8 mouse cellular contexts compared by ENCODE assay signal in the genomic region with DNA sequence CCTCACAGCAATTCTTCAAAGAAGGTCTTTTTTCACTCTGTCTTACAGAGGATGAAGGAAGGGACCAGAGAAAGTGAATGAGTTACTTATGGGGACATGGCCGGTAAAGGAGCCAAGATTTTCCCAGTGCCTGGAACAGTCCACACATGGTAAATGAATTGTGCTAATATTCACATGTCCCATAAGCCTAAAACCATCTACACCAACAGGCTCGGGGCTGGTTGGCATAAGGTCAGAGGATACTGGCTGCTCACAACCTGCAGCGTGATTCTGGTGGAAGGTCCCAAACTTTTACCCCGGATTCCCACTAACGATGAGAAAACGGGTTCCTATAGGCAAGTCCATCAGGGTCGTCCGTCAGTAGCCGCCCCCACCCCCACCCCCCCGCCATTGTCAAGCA. TPM values are rescaled to one million over a fixed set of nuclear protein-coding genes. Genes with fewer than 3 reads are reported as not detected.
DNase-seq lines count a peak whose midpoint lies in the region; ATAC-seq and TF ChIP-seq lines count a peak whose summit lies in the region.

No protein-coding gene starts in this region.

- H3K27me3 ChIP-seq in heart, postnatal 0 days (ENCODE audit: control insufficient read depth, insufficient read depth, low read length) = no peaks in the 10 kb centered on the region
- H3K27me3 ChIP-seq in embryonic facial prominence, embryonic 10.5 days (replicated peaks; ENCODE audit: low read depth, poor library complexity, severe bottlenecking) = peaks cover 4% of the 10 kb centered on the region; the same call in 1 of the 2 replicates
- H3K27me3 ChIP-seq in hindbrain, embryonic 12.5 days = no peaks in the 10 kb centered on the region
- no peaks in the 10 kb centered on the region for H3K27me3 ChIP-seq in midbrain, embryonic 11.5 days (ENCODE audit: control insufficient read depth, insufficient read depth, low read length)

- no peak for TF ChIP-seq CTCF in heart, postnatal 0 days (IDR thresholded peaks at IDR 0.05; ENCODE audit: low read depth)

- H3K4me2 ChIP-seq in heart, postnatal 0 days (ENCODE audit: low read depth, low read length) = peak overlapping the region; percentile 100
- peak overlapping the region; percentile 87 for H3K4me2 ChIP-seq in hindbrain, embryonic 12.5 days (replicated peaks)
- peak overlapping the region; percentile 93 for H3K4me2 ChIP-seq in midbrain, embryonic 11.5 days

- H3K9ac ChIP-seq in heart, postnatal 0 days (replicated peaks; ENCODE audit: low read depth, low read length) = peak overlapping the region; percentile 77
- H3K9ac ChIP-seq in hindbrain, embryonic 12.5 days = peak overlapping the region; percentile 84
- peak overlapping the region; percentile 82 for H3K9ac ChIP-seq in midbrain, embryonic 11.5 days (ENCODE audit: low read length)

- 18% methylated on average over 10 of the region's 10 CpGs for WGBS in heart, postnatal 0 days
- 19% methylated on average over 10 of the region's 10 CpGs for WGBS in embryonic facial prominence, embryonic 10.5 days
- WGBS in hindbrain, embryonic 12.5 days = 14% methylated on average over 10 of the region's 10 CpGs
- WGBS in midbrain, embryonic 11.5 days = 15% methylated on average over 10 of the region's 10 CpGs

- no peaks in the 10 kb centered on the region for H3K4me1 ChIP-seq in heart, postnatal 0 days (ENCODE audit: control insufficient read depth, insufficient read depth)
- peaks cover 18% of the 10 kb centered on the region for H3K4me1 ChIP-seq in embryonic facial prominence, embryonic 10.5 days
- peaks cover 12% of the 10 kb centered on the region; the same call in 1 of the 2 replicates for H3K4me1 ChIP-seq in hindbrain, embryonic 12.5 days
- peaks cover 10% of the 10 kb centered on the region for H3K4me1 ChIP-seq in midbrain, embryonic 11.5 days (ENCODE audit: control insufficient read depth, insufficient read depth, low read length)

- intact Hi-C loops in heart, postnatal 25 days (cut with DNase I) = no loop called here

- TF ChIP-seq EP300 in heart, postnatal 0 days (IDR thresholded peaks at IDR 0.05; ENCODE audit: low read depth) = no peak

- H3K9me3 ChIP-seq in heart, postnatal 0 days (replicated peaks; ENCODE audit: control insufficient read depth, low read length) = no peaks in the 10 kb centered on the region
- H3K9me3 ChIP-seq in embryonic facial prominence, embryonic 10.5 days = no peaks in the 10 kb centered on the region
- H3K9me3 ChIP-seq in hindbrain, embryonic 12.5 days (replicated peaks) = no peaks in the 10 kb centered on the region
- H3K9me3 ChIP-seq in midbrain, embryonic 11.5 days (ENCODE audit: control insufficient read depth, low read length) = no peaks in the 10 kb centered on the region

- H3K4me3 ChIP-seq in heart, postnatal 0 days (ENCODE audit: low read depth, low read length) = peak overlapping the region; percentile 76
- peak overlapping the region; percentile 84 for H3K4me3 ChIP-seq in embryonic facial prominence, embryonic 10.5 days
- peak overlapping the region; percentile 88 for H3K4me3 ChIP-seq in hindbrain, embryonic 12.5 days
- H3K4me3 ChIP-seq in midbrain, embryonic 11.5 days (ENCODE audit: low read depth, low read length) = peak overlapping the region; percentile 82

- no peak overlapping the region for H3K27ac ChIP-seq in heart, postnatal 0 days (ENCODE audit: low read depth)
- H3K27ac ChIP-seq in embryonic facial prominence, embryonic 10.5 days (replicated peaks) = peak overlapping the region; percentile 84
- no peak overlapping the region for H3K27ac ChIP-seq in hindbrain, embryonic 12.5 days
- no peak overlapping the region for H3K27ac ChIP-seq in midbrain, embryonic 11.5 days (ENCODE audit: low read depth, low read length)

- no peak for DNase-seq in heart, postnatal 0 days (ENCODE audit: low spot score)
- no peak for DNase-seq in heart, postnatal 25 days (ENCODE audit: low spot score)
- DNase-seq in embryonic facial prominence, embryonic 10.5 days (ENCODE audit: low spot score) = no peak
- no peak for DNase-seq in midbrain, embryonic 11.5 days (ENCODE audit: low spot score, missing footprints)
- no peak for DNase-seq in left cerebral cortex, adult 18-20 months (ENCODE audit: low spot score in 2 of 2)
- DNase-seq in retina, embryonic 14.5 days (ENCODE audit: low spot score) = no peak
- no peak for DNase-seq in thymus, postnatal 10 days (ENCODE audit: low spot score in 2 of 2)

- no peaks in the 10 kb centered on the region for H3K36me3 ChIP-seq in heart, postnatal 0 days (replicated peaks; ENCODE audit: control insufficient read depth, insufficient read depth, low read length)
- H3K36me3 ChIP-seq in embryonic facial prominence, embryonic 10.5 days (replicated peaks) = peaks cover 8% of the 10 kb centered on the region; the same call in 1 of the 2 replicates
- H3K36me3 ChIP-seq in hindbrain, embryonic 12.5 days = 0 out of 2 replicates have a peak, but pooled peaks cover 4% of the 10 kb centered on the region
- H3K36me3 ChIP-seq in midbrain, embryonic 11.5 days (ENCODE audit: control insufficient read depth, insufficient read depth, low read length) = no peaks in the 10 kb centered on the region

- ATAC-seq in heart, postnatal 0 days (ENCODE audit: insufficient read depth, low read depth) = no peak
- ATAC-seq in hindbrain, embryonic 12.5 days (ENCODE audit: low FRiP score) = no peak
- ATAC-seq in midbrain, embryonic 11.5 days (ENCODE audit: low FRiP score) = no peak

RNA-seq across cellular contexts. Expression of gene Pomgnt2, which starts 1.8 kb away (rescaled TPM):
- 14.2 and 19.4 TPM in 2 replicates for total RNA-seq in heart, postnatal 0 days (2014; rRNA removed; ENCODE audit: low replicate concordance)
- 6.9 and 7.9 TPM in 2 replicates for polyA plus RNA-seq in heart, postnatal 0 days (2015; fragmentation: Nextera tagmentation; extraction: Ambion mirVana)
- total RNA-seq in heart, postnatal 25 days (2021) = 10 to 100 TPM; 12.1 to 13.1 TPM
- polyA plus RNA-seq in embryonic facial prominence, embryonic 10.5 days (2016; fragmentation: Nextera tagmentation; extraction: Ambion mirVana) = 13.5 and 13.9 TPM in 2 replicates
- polyA plus RNA-seq in hindbrain, embryonic 12.5 days (2016; fragmentation: Nextera tagmentation; extraction: Ambion mirVana) = 14.7 and 17.3 TPM in 2 replicates
- polyA plus RNA-seq in midbrain, embryonic 11.5 days (2014; fragmentation: Nextera tagmentation; extraction: Ambion mirVana) = 8.9 and 9.7 TPM in 2 replicates
- 10 to 100 TPM; 43.2 to 43.4 TPM for total RNA-seq in left cerebral cortex, adult 18-20 months (2021)

RNA-seq across cellular contexts. Expression of gene Fam198a, which starts 44.3 kb away (rescaled TPM):
- total RNA-seq in heart, postnatal 0 days (2014; rRNA removed; ENCODE audit: low replicate concordance) = 1.1 and 3.1 TPM in 2 replicates
- polyA plus RNA-seq in heart, postnatal 0 days (2015; fragmentation: Nextera tagmentation; extraction: Ambion mirVana) = 0.78 and 0.85 TPM in 2 replicates
- under 1 TPM; 0.94 to 0.98 TPM for total RNA-seq in heart, postnatal 25 days (2021)
- 0.37 and 0.53 TPM in 2 replicates for polyA plus RNA-seq in embryonic facial prominence, embryonic 10.5 days (2016; fragmentation: Nextera tagmentation; extraction: Ambion mirVana)
- polyA plus RNA-seq in hindbrain, embryonic 12.5 days (2016; fragmentation: Nextera tagmentation; extraction: Ambion mirVana) = 1.8 and 2.6 TPM in 2 replicates
- polyA plus RNA-seq in midbrain, embryonic 11.5 days (2014; fragmentation: Nextera tagmentation; extraction: Ambion mirVana) = 0.23 and 0.52 TPM in 2 replicates
- total RNA-seq in left cerebral cortex, adult 18-20 months (2021) = 1 to 10 TPM; 5.4 to 7.5 TPM
